Mouse (Mus musculus) hindbrain, embryonic 15.5 days (tissue): ENCODE results near the gene Ankrd23. TPM values are rescaled to one million over a fixed set of nuclear protein-coding genes. Genes with fewer than 3 reads are reported as not detected.

ENCODE experiments used
- ATAC-seq: fragments of 200-750 bp; cut with Nextera tagmentation; 2 replicates; pipeline ENCODE4 v1.8.0; 2017; ENCODE audit warnings: low read depth, moderate number of reproducible peaks, moderate TSS enrichment; ENCODE audit not compliant: low FRiP score
- H3K27ac ChIP-seq: fragments of 300-500 bp; sonication (generic); replicated peaks from 2 replicates; pipeline ENCODE4 v1.5.1; 2015; ENCODE audit warnings: mild to moderate bottlenecking, inconsistent platforms
- H3K27me3 ChIP-seq: fragments of 300-500 bp; sonication (generic); 2 replicates; pipeline ENCODE4 v1.6.1; 2015; ENCODE audit warnings: control low read depth, inconsistent platforms
- H3K36me3 ChIP-seq: fragments of 300-500 bp; sonication (generic); 2 replicates; pipeline ENCODE4 v1.6.1; 2015; ENCODE audit warnings: control low read depth, inconsistent platforms
- H3K4me1 ChIP-seq: fragments of 300-500 bp; sonication (generic); replicated peaks from 2 replicates; pipeline ENCODE4 v1.6.1; 2015; ENCODE audit warnings: control low read depth, inconsistent platforms
- H3K4me2 ChIP-seq: fragments of 300-500 bp; sonication (generic); 2 replicates; pipeline ENCODE4 v1.6.1; 2015; ENCODE audit warnings: moderate library complexity, mild to moderate bottlenecking, inconsistent platforms
- H3K4me3 ChIP-seq: fragments of 300-500 bp; sonication (generic); 2 replicates; pipeline ENCODE4 v1.5.1; 2015; ENCODE audit warnings: mild to moderate bottlenecking, inconsistent platforms
- H3K9ac ChIP-seq: fragments of 300-500 bp; sonication (generic); 2 replicates; pipeline ENCODE4 v1.6.1; 2015; ENCODE audit warnings: inconsistent platforms
- H3K9me3 ChIP-seq: fragments of 300-500 bp; sonication (generic); 2 replicates; pipeline ENCODE4 v1.6.1; 2016; ENCODE audit warnings: control low read depth, inconsistent platforms
- WGBS: fragments of 180-500 bp; shearing (Covaris S2); methylation state at CpG from one replicate; pipeline ENCODE4 v1.1.7; 2015; 5-methylcytosine and 5-hydroxymethylcytosine counted together
- polyA plus RNA-seq: library from polyadenylated mRNA; unstranded; fragments of >200 nt; fragmentation: Nextera tagmentation; extraction: Ambion mirVana; gene quantifications from 2 replicates; pipeline ENCODE4 v1.2.1, GENCODE M21; 2015

Gene Ankrd23
- polyA plus RNA-seq, 1 experiment from 2014 or later: 19.6 TPM

GRCm38 (mm10) chr1:36550075-36550863 is 13.6 kb upstream of the Ankrd23 start:
- Histone ChIP-seq H3K4me1 (peaks cover 57% of the 10 kb centered on the region), H3K4me3 (no peak overlapping the region), H3K9ac (no peak overlapping the region), H3K9me3 (no peaks in the 10 kb centered on the region), H3K4me2 (no peak overlapping the region), H3K36me3 (peaks cover 62% of the 10 kb centered on the region), H3K27me3 (no peaks in the 10 kb centered on the region), H3K27ac (no peak overlapping the region)
- ATAC-seq: no peak
- 81% methylated on average over 20 of the region's 20 CpGs for WGBS

GRCm38 (mm10) chr1:36549491-36549890 is 12.8 kb upstream of the Ankrd23 start:
- Histone ChIP-seq H3K4me1 (peaks cover 49% of the 10 kb centered on the region), H3K4me3 (no peak overlapping the region), H3K36me3 (peaks cover 62% of the 10 kb centered on the region), H3K27me3 (no peaks in the 10 kb centered on the region), H3K4me2 (no peak overlapping the region), H3K27ac (no peak overlapping the region), H3K9ac (no peak overlapping the region), H3K9me3 (no peaks in the 10 kb centered on the region)
- ATAC-seq: no peak
- 88% methylated on average over 18 of the region's 18 CpGs for WGBS

DNA sequence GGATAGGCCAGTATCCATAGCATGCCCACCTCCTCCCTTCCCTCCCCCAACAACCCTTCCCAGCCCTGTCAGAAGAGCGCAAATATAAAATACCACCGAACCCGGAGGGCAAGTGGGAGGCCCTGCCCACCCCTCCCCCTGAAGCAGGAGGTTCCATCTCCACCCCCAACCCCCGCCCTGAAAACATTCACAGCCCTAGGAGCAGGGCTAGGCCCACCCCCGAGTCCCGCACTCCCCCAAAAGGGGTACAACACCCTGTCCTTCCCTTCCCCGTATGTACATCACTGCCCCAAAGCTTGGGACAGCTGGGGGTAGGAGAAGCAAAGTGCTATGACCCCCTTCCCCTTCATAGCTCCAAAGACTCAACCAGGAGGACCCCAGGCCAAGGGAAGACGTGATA is 12.1 kb upstream of the Ankrd23 start:
- Histone ChIP-seq H3K4me2 (no peak overlapping the region), H3K27me3 (no peaks in the 10 kb centered on the region), H3K9ac (no peak overlapping the region), H3K36me3 (peaks cover 54% of the 10 kb centered on the region), H3K27ac (no peak overlapping the region), H3K9me3 (no peaks in the 10 kb centered on the region), H3K4me3 (no peak overlapping the region), H3K4me1 (peaks cover 42% of the 10 kb centered on the region)
- no peak for ATAC-seq
- WGBS: 57% methylated on average over 8 of the region's 8 CpGs

DNA sequence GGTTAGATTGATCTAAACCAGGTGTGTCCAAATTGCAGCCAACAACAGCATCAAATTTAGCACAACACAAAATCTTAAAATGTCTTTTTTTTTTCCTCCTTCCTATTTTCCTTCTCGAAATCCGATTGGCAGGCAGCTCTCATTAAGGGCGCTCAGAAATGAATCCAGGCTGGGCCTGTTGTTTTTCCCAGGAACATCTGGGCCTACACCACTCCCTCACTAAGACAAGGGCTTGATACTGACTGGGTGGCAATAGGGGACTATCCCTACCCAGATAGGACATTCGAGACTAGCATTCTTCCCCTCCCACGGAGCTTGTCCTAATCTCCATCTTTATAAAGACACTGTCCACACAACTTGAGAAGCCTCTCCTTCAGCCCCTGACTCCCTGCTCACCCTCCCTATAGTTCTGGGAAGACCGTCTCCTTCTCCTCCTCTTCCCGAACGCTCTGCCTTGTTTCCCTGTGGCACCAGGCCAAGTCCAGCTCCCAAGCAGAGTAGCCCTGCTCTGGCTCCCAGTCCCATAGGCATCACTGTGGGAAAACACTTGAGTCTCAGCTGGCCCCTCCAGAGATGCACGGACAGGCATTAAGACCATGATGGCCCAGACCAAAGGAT is 11.4 kb upstream of the Ankrd23 start:
- peak overlapping the region; percentile 48; the same call in 1 of the 2 replicates for H3K27ac ChIP-seq
- 31% methylated on average over 9 of the region's 9 CpGs for WGBS
- no peaks in the 10 kb centered on the region for H3K9me3 ChIP-seq
- H3K36me3 ChIP-seq: peaks cover 48% of the 10 kb centered on the region
- no peaks in the 10 kb centered on the region for H3K27me3 ChIP-seq
- H3K4me1 ChIP-seq: peaks cover 41% of the 10 kb centered on the region
- no peak for ATAC-seq
- no peak overlapping the region for H3K4me3 ChIP-seq
- 0 out of 2 replicates have a peak overlapping the region, but pooled peaks have one; percentile 21 for H3K9ac ChIP-seq
- H3K4me2 ChIP-seq: no peak overlapping the region

DNA sequence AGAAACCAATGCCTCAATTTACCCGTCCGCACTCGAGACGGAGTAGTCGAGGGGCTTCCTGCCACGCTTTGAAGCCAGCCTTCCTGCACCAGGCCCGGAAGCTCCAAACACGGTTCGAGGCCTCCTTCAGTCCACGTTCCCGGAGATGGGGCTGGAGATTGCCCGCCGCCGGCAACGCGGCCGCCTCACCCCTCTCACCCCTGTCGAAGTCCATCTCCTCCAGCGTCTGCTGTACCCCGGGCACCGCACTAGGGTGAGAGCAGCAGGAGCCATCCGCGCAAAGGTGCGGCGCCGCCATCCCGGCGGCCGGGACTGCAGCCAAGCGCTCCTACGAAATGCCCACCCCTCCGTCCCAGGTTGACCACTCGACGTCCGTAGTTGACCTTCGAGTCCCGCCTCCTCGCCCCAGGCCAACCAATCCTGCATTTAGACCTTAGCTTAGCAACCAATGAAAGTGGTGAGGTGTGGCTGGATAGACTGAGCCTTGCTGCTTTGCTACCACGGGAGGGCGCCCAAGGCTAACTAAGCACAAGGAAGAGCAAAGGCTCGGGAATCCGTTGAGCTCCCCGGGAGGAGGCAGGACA is 10.3 kb upstream of the Ankrd23 start, which contains the start of gene Ankrd39:
Gene Ankrd39, minus strand, starts transcription at position 558 of the 584 bp plus-strand sequence.
- peak; percentile 97 for ATAC-seq
- peak within 1 kb of the TSS; percentile 59 for H3K4me3 ChIP-seq

DNA sequence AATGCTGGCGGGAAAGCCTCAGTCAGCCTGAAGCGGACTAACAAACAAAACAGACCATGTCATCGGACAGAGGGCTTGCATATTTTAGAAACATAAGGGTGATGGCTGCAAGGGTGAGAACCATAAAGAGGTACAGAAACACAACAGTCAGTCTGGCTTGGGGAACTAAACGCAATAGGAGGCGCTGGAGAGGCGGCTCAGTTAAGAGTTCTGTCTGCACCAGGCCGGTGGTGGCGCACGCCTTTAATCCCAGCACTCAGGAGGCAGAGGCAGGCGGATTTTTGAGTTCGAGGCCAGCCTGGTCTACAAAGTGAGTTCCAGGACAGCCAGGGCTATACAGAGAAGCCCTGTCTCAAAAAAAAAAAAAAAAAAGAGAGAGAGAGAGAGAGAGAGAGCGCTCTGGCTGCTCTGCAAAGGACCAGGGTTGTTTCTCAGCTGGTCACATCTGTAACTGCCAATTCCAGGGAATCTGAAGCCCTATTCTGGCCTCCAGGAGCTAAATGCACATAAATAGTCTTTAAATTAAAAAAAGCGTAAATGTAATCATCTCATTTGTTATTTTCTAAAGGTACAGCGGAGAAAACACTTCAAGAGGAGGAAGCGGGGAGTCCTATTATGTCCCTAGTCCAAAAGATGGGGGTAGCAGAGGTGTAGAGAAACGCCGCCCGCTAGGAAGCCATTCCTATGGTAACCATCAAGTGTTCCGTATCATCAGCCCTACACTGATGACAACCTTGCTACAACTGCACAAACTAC is 9.3 kb upstream of the Ankrd23 start:
- 68% methylated on average over 19 of the region's 19 CpGs for WGBS
- H3K27ac ChIP-seq: peak overlapping the region; percentile 76; the same call in 1 of the 2 replicates

More for the DNA sequence above, 10.3 kb upstream of the Ankrd23 start, which contains the start of gene Ankrd39:
- Histone ChIP-seq H3K4me1 (peaks cover 41% of the 10 kb centered on the region), H3K27ac (peak within 1 kb of the TSS; percentile 76), H3K4me2 (peak within 1 kb of the TSS; percentile 82), H3K36me3 (peaks cover 39% of the 10 kb centered on the region), H3K9me3 (no peaks in the 10 kb centered on the region), H3K9ac (peak within 1 kb of the TSS; percentile 66), H3K27me3 (no peaks in the 10 kb centered on the region)
- WGBS: under 1% methylated on average over 43 of the region's 43 CpGs

DNA sequence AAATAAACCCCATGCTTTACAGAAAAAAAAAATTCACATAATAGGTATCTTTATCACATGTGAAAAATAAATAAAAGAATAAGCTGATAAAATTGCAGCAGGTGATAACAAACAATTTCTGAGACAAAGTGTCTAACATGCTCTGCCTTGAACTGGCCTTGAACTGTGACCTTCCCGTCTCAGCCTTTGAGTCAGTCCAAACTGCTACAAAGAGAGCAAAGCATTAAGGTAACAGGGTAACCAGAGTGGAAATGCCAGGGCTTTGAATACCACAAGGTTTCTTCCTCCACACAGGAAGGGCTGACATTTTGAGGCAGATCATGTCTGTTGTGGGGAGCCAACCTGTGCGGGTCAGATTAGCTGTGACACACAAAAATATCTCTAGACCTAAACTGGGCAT is 8.7 kb upstream of the Ankrd23 start:
- WGBS: 72% methylated on average over 2 of the region's 2 CpGs
- no peak overlapping the region for H3K27ac ChIP-seq
- no peak for ATAC-seq

More for the DNA sequence above, 9.3 kb upstream of the Ankrd23 start:
- peak overlapping the region; percentile 59 for H3K4me3 ChIP-seq
- peaks cover 41% of the 10 kb centered on the region for H3K4me1 ChIP-seq
- ATAC-seq: no peak
- H3K4me2 ChIP-seq: peak overlapping the region; percentile 82
- H3K36me3 ChIP-seq: peaks cover 38% of the 10 kb centered on the region
- no peaks in the 10 kb centered on the region for H3K27me3 ChIP-seq
- H3K9ac ChIP-seq: peak overlapping the region; percentile 66; the same call in 1 of the 2 replicates
- no peaks in the 10 kb centered on the region for H3K9me3 ChIP-seq

GRCm38 (mm10) chr1:36542925-36543324 is 6.2 kb upstream of the Ankrd23 start:
- no peak overlapping the region for H3K9ac ChIP-seq
- no peaks in the 10 kb centered on the region for H3K9me3 ChIP-seq
- no peaks in the 10 kb centered on the region for H3K27me3 ChIP-seq
- peaks cover 16% of the 10 kb centered on the region for H3K36me3 ChIP-seq
- 91% methylated on average over 9 of the region's 9 CpGs for WGBS
- no peak overlapping the region for H3K27ac ChIP-seq
- no peak overlapping the region for H3K4me2 ChIP-seq
- peaks cover 23% of the 10 kb centered on the region for H3K4me1 ChIP-seq
- ATAC-seq: no peak
- H3K4me3 ChIP-seq: no peak overlapping the region

More for the DNA sequence above, 8.7 kb upstream of the Ankrd23 start:
- no peaks in the 10 kb centered on the region for H3K9me3 ChIP-seq
- H3K4me1 ChIP-seq: peaks cover 41% of the 10 kb centered on the region
- H3K9ac ChIP-seq: no peak overlapping the region
- H3K36me3 ChIP-seq: peaks cover 37% of the 10 kb centered on the region
- H3K4me3 ChIP-seq: no peak overlapping the region
- no peak overlapping the region for H3K4me2 ChIP-seq
- H3K27me3 ChIP-seq: no peaks in the 10 kb centered on the region

DNA sequence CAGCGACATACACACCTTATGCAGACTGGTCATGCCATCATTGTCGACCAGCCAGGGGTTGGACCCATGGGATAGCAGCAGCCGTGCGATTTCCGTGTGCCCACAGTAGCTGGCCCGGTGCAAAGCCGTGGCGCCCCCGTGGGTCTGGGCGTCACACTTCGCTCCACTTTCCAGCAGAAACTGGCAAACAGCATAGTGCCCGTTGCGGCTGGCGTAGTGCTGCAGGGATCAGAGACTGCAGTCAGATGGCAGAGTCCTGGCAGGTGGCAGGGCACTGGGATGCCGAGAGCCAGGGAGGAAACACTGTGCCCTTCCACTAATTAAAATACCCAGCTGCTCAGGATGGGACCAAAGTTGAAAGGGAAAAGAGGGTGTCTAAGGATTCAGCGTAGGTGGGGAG is 5.2 kb upstream of the Ankrd23 start:
- Histone ChIP-seq H3K27ac (no peak overlapping the region), H3K4me3 (no peak overlapping the region), H3K4me2 (no peak overlapping the region), H3K27me3 (no peaks in the 10 kb centered on the region), H3K4me1 (peaks cover 16% of the 10 kb centered on the region), H3K9me3 (no peaks in the 10 kb centered on the region), H3K9ac (no peak overlapping the region), H3K36me3 (peaks cover 16% of the 10 kb centered on the region)
- ATAC-seq: no peak
- 94% methylated on average over 16 of the region's 16 CpGs for WGBS

- Histone ChIP-seq H3K36me3 (peaks cover 16% of the 10 kb centered on the region), H3K4me2 (no peak overlapping the region), H3K4me3 (no peak overlapping the region), H3K9me3 (no peaks in the 10 kb centered on the region), H3K4me1 (peaks cover 5% of the 10 kb centered on the region), H3K27ac (no peak overlapping the region), H3K9ac (no peak overlapping the region), H3K27me3 (no peaks in the 10 kb centered on the region)
- no peak for ATAC-seq
- WGBS: 90% methylated on average over 12 of the region's 12 CpGs
These were observed 4.1 kb upstream of the Ankrd23 start for GRCm38 (mm10) chr1:36540807-36541206.

DNA sequence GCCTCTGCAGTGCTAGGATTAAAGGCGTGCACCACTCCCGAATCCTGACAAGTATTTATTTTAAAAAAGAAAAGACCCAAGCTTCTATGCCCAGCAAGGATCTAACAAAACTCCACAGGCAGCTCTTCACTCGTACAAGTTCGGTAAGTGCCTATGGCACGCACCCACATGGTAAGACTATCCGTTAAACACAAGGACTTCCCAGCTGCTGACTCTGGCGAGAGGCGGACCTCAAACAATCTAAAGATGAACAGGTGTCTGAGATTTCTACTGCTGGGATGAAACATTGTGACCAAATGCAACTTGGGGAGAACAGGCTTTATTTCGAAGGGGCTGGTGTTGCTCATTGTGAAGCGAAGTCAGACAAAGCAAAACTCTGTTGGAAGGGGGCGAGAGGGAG is 3.4 kb upstream of the Ankrd23 start:
- H3K36me3 ChIP-seq: peaks cover 16% of the 10 kb centered on the region
- no peaks in the 10 kb centered on the region for H3K27me3 ChIP-seq
- H3K4me2 ChIP-seq: no peak overlapping the region
- no peak overlapping the region for H3K27ac ChIP-seq
- ATAC-seq: no peak
- 89% methylated on average over 11 of the region's 11 CpGs for WGBS
- H3K4me1 ChIP-seq: no peaks in the 10 kb centered on the region; the same call in 1 of the 2 replicates
- no peak overlapping the region for H3K4me3 ChIP-seq
- no peaks in the 10 kb centered on the region for H3K9me3 ChIP-seq
- no peak overlapping the region for H3K9ac ChIP-seq
